Comparison of ENCODE assay signal across 8 mouse cellular contexts in the genomic region with DNA sequence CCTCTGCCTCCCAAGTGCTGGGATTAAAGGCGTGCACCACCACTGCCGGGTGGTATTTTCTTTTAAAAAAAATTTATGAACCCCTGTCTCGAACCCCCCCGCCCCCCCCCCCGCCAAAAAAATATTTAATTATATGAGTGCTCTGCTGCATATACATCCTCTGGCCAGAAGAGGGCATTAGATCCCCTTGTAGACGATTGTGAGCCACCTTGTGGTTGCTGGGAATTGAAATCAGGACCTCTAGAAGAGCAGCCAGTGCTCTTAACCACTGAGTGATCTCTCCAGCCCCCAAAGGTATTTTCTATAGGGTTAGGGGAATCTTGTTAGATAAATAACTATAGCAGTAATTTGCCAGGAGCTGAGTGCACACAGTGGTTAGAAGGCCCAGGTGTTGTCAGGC. TPM values are rescaled to one million over a fixed set of nuclear protein-coding genes. Genes with fewer than 3 reads are reported as not detected.
DNase-seq lines count a peak whose midpoint lies in the region; ATAC-seq and TF ChIP-seq lines count a peak whose summit lies in the region.

No protein-coding gene starts in this region.

- ATAC-seq in limb, embryonic 14.5 days (ENCODE audit: low FRiP score, low read depth), result no peak
- no peak for ATAC-seq in forebrain, embryonic 13.5 days
- no peak for ATAC-seq in megakaryocyte-erythroid progenitor cell, adult 5-6 weeks (replicated peaks; ENCODE audit: low FRiP score, low TSS enrichment, poor library complexity, severe bottlenecking)

- no peak overlapping the region for H3K27ac ChIP-seq in limb, embryonic 14.5 days (replicated peaks; ENCODE audit: low read depth, low read length)
- H3K27ac ChIP-seq in limb, embryonic 10.5 days, result no peak overlapping the region
- H3K27ac ChIP-seq in embryonic facial prominence, embryonic 10.5 days (replicated peaks), result no peak overlapping the region
- no peak overlapping the region for H3K27ac ChIP-seq in forebrain, embryonic 13.5 days

- H3K36me3 ChIP-seq in limb, embryonic 14.5 days (ENCODE audit: control insufficient read depth, insufficient read depth, low read length), result no peaks in the 10 kb centered on the region
- H3K36me3 ChIP-seq in limb, embryonic 10.5 days, result no peaks in the 10 kb centered on the region
- H3K36me3 ChIP-seq in embryonic facial prominence, embryonic 10.5 days (replicated peaks), result no peaks in the 10 kb centered on the region
- H3K36me3 ChIP-seq in forebrain, embryonic 13.5 days (ENCODE audit: poor library complexity, severe bottlenecking), result no peaks in the 10 kb centered on the region

- peak; percentile 14 for DNase-seq in limb, embryonic 14.5 days (ENCODE audit: low spot score)
- no peak for DNase-seq in limb, embryonic 10.5 days (ENCODE audit: low spot score)
- DNase-seq in R1 (ENCODE audit: low read depth, low spot score), result peak; percentile 69
- peak; percentile 30 for DNase-seq in embryonic facial prominence, embryonic 10.5 days (ENCODE audit: low spot score)
- DNase-seq in natural killer cell, adult 2 months (ENCODE audit: low spot score in 2 of 2), result peak; percentile 49 to 64
- no peak for DNase-seq in left cerebral cortex, postnatal 36 days (ENCODE audit: low spot score in 2 of 2)

- 2% methylated on average over 6 of the region's 6 CpGs for WGBS in limb, embryonic 14.5 days
- WGBS in limb, embryonic 10.5 days, result 7% methylated on average over 6 of the region's 6 CpGs
- WGBS in embryonic facial prominence, embryonic 10.5 days, result 6% methylated on average over 6 of the region's 6 CpGs
- WGBS in forebrain, embryonic 13.5 days, result 4% methylated on average over 6 of the region's 6 CpGs

- no peak overlapping the region for H3K4me2 ChIP-seq in limb, embryonic 14.5 days (replicated peaks; ENCODE audit: low read depth, low read length, severe bottlenecking)
- H3K4me2 ChIP-seq in forebrain, embryonic 13.5 days, result no peak overlapping the region

- no peak for TF ChIP-seq POLR2A in limb, embryonic 14.5 days (IDR thresholded peaks at IDR 0.05; ENCODE audit: borderline replicate concordance, extremely low read depth, insufficient read depth, insufficient read length)

- H3K4me1 ChIP-seq in limb, embryonic 14.5 days (ENCODE audit: control insufficient read depth, insufficient read depth, low read length), result peaks cover 8% of the 10 kb centered on the region
- peaks cover 23% of the 10 kb centered on the region for H3K4me1 ChIP-seq in limb, embryonic 10.5 days
- peaks cover 23% of the 10 kb centered on the region for H3K4me1 ChIP-seq in embryonic facial prominence, embryonic 10.5 days
- H3K4me1 ChIP-seq in forebrain, embryonic 13.5 days, result peaks cover 20% of the 10 kb centered on the region

- intact Hi-C loops in left cerebral cortex, postnatal 36 days (cut with DNase I), result loop anchor here (5.0 kb wide), 2 partner anchors 58 to 73 kb away; a partner anchor contains a TSS

- H3K4me3 ChIP-seq in limb, embryonic 14.5 days (replicated peaks; ENCODE audit: low read length), result no peak overlapping the region
- no peak overlapping the region for H3K4me3 ChIP-seq in limb, embryonic 10.5 days
- H3K4me3 ChIP-seq in embryonic facial prominence, embryonic 10.5 days, result no peak overlapping the region
- no peak overlapping the region for H3K4me3 ChIP-seq in forebrain, embryonic 13.5 days

- H3K27me3 ChIP-seq in limb, embryonic 14.5 days (ENCODE audit: control insufficient read depth, insufficient read depth, low read length), result peaks cover 3% of the 10 kb centered on the region; the same call in 1 of the 2 replicates
- H3K27me3 ChIP-seq in limb, embryonic 10.5 days (ENCODE audit: low read depth, poor library complexity, severe bottlenecking), result peaks cover 28% of the 10 kb centered on the region
- peaks cover 35% of the 10 kb centered on the region for H3K27me3 ChIP-seq in embryonic facial prominence, embryonic 10.5 days (replicated peaks; ENCODE audit: low read depth, poor library complexity, severe bottlenecking)
- peaks cover 7% of the 10 kb centered on the region; the same call in 1 of the 2 replicates for H3K27me3 ChIP-seq in forebrain, embryonic 13.5 days

- no peaks in the 10 kb centered on the region for H3K9me3 ChIP-seq in limb, embryonic 14.5 days (ENCODE audit: control insufficient read depth, low read length)
- no peaks in the 10 kb centered on the region for H3K9me3 ChIP-seq in limb, embryonic 10.5 days (replicated peaks)
- H3K9me3 ChIP-seq in embryonic facial prominence, embryonic 10.5 days, result no peaks in the 10 kb centered on the region
- H3K9me3 ChIP-seq in forebrain, embryonic 13.5 days (replicated peaks), result no peaks in the 10 kb centered on the region

- no peak overlapping the region for H3K9ac ChIP-seq in limb, embryonic 14.5 days (ENCODE audit: low read depth, low read length, severe bottlenecking)
- no peak overlapping the region for H3K9ac ChIP-seq in forebrain, embryonic 13.5 days

RNA-seq across cellular contexts. Expression of a gene that starts 2.5 kb away (rescaled TPM):
- 91.1 and 124 TPM in 2 replicates for polyA plus RNA-seq in limb, embryonic 14.5 days (2012; rRNA removed)
- polyA plus RNA-seq in limb, embryonic 14.5 days (2014; fragmentation: Nextera tagmentation; extraction: Ambion mirVana), result 304 and 323 TPM in 2 replicates
- 432 and 433 TPM in 2 replicates for polyA plus RNA-seq in limb, embryonic 10.5 days (2016; fragmentation: Nextera tagmentation; extraction: Ambion mirVana)
- polyA plus RNA-seq in embryonic facial prominence, embryonic 10.5 days (2016; fragmentation: Nextera tagmentation; extraction: Ambion mirVana), result 410 and 436 TPM in 2 replicates
- total RNA-seq in left cerebral cortex, postnatal 36 days (2021), result 100 to 1,000 TPM; 123 to 145 TPM
- 359 and 360 TPM in 2 replicates for polyA plus RNA-seq in forebrain, embryonic 13.5 days (2015; fragmentation: Nextera tagmentation; extraction: Ambion mirVana)
- 154 and 221 TPM in 2 replicates for total RNA-seq in megakaryocyte-erythroid progenitor cell, adult 5-6 weeks (2014; fragmentation: Nextera tagmentation)
- 161 and 163 TPM in 2 replicates for total RNA-seq in megakaryocyte-erythroid progenitor cell, adult 5-6 weeks (2017)

RNA-seq across cellular contexts. Expression of a gene that starts 3.4 kb away (rescaled TPM):
- 0.21 and 0.22 TPM in 2 replicates for polyA plus RNA-seq in limb, embryonic 14.5 days (2012; rRNA removed)
- 0.17 and 0.26 TPM in 2 replicates for polyA plus RNA-seq in limb, embryonic 14.5 days (2014; fragmentation: Nextera tagmentation; extraction: Ambion mirVana)
- 0.18 and 0.49 TPM in 2 replicates for polyA plus RNA-seq in limb, embryonic 10.5 days (2016; fragmentation: Nextera tagmentation; extraction: Ambion mirVana)
- polyA plus RNA-seq in embryonic facial prominence, embryonic 10.5 days (2016; fragmentation: Nextera tagmentation; extraction: Ambion mirVana), result 0.70 and 0.79 TPM in 2 replicates
- total RNA-seq in left cerebral cortex, postnatal 36 days (2021), result 1 to 10 TPM; 1.7 to 2.0 TPM
- 1.4 and 1.9 TPM in 2 replicates for polyA plus RNA-seq in forebrain, embryonic 13.5 days (2015; fragmentation: Nextera tagmentation; extraction: Ambion mirVana)
- 0.39 and 0.59 TPM in 2 replicates for total RNA-seq in megakaryocyte-erythroid progenitor cell, adult 5-6 weeks (2014; fragmentation: Nextera tagmentation)
- 0.23 TPM in 1 of 2 replicates, not detected in the other for total RNA-seq in megakaryocyte-erythroid progenitor cell, adult 5-6 weeks (2017)

RNA-seq across cellular contexts. Expression of a gene that starts 28.4 kb away (rescaled TPM):
- 7.8 and 9.1 TPM in 2 replicates for polyA plus RNA-seq in limb, embryonic 14.5 days (2012; rRNA removed)
- 4.6 and 4.9 TPM in 2 replicates for polyA plus RNA-seq in limb, embryonic 14.5 days (2014; fragmentation: Nextera tagmentation; extraction: Ambion mirVana)
- polyA plus RNA-seq in limb, embryonic 10.5 days (2016; fragmentation: Nextera tagmentation; extraction: Ambion mirVana), result 16.8 and 19.3 TPM in 2 replicates
- 17.0 and 17.1 TPM in 2 replicates for polyA plus RNA-seq in embryonic facial prominence, embryonic 10.5 days (2016; fragmentation: Nextera tagmentation; extraction: Ambion mirVana)
- total RNA-seq in left cerebral cortex, postnatal 36 days (2021), result 1 to 10 TPM; 5.3 to 5.4 TPM
- 7.2 and 9.0 TPM in 2 replicates for polyA plus RNA-seq in forebrain, embryonic 13.5 days (2015; fragmentation: Nextera tagmentation; extraction: Ambion mirVana)
- total RNA-seq in megakaryocyte-erythroid progenitor cell, adult 5-6 weeks (2014; fragmentation: Nextera tagmentation), result 1.6 and 2.1 TPM in 2 replicates
- 1.5 and 1.9 TPM in 2 replicates for total RNA-seq in megakaryocyte-erythroid progenitor cell, adult 5-6 weeks (2017)

RNA-seq across cellular contexts. Expression of a gene that starts 58.0 kb away (rescaled TPM):
- 2.7 and 3.5 TPM in 2 replicates for polyA plus RNA-seq in limb, embryonic 14.5 days (2012; rRNA removed)
- polyA plus RNA-seq in limb, embryonic 14.5 days (2014; fragmentation: Nextera tagmentation; extraction: Ambion mirVana), result 0.54 and 0.94 TPM in 2 replicates
- 0.40 and 0.63 TPM in 2 replicates for polyA plus RNA-seq in limb, embryonic 10.5 days (2016; fragmentation: Nextera tagmentation; extraction: Ambion mirVana)
- polyA plus RNA-seq in embryonic facial prominence, embryonic 10.5 days (2016; fragmentation: Nextera tagmentation; extraction: Ambion mirVana), result 0.55 and 0.57 TPM in 2 replicates
- 1 to 10 TPM; 2.0 to 2.9 TPM for total RNA-seq in left cerebral cortex, postnatal 36 days (2021)
- polyA plus RNA-seq in forebrain, embryonic 13.5 days (2015; fragmentation: Nextera tagmentation; extraction: Ambion mirVana), result 0.53 and 0.93 TPM in 2 replicates
- total RNA-seq in megakaryocyte-erythroid progenitor cell, adult 5-6 weeks (2014; fragmentation: Nextera tagmentation), result 1.2 and 2.1 TPM in 2 replicates
- total RNA-seq in megakaryocyte-erythroid progenitor cell, adult 5-6 weeks (2017), result 0.57 and 0.70 TPM in 2 replicates

Comparison
In these comparisons a context has a peak if more than half of its experiments do, and no peak if none do; other contexts are left out.
1. DNase-seq: peak in limb, embryonic 14.5 days (single experiment), R1 (single experiment), embryonic facial prominence, embryonic 10.5 days (single experiment) and natural killer cell, adult 2 months (2 of 2); none in limb, embryonic 10.5 days (single experiment) and left cerebral cortex, postnatal 36 days (0 of 2).